Mouse (Mus musculus) embryonic fibroblast, embryonic 13.5 days (primary cell): Measurements from ENCODE around the gene Mpig6b.

Source experiments
- CTCF ChIP-seq: IDR thresholded peaks from 2 replicates; pipeline ENCODE4 v1.5.1; 2011; ENCODE audit warnings: mild to moderate bottlenecking, control low read depth, low read length, moderate library complexity, borderline replicate concordance; ENCODE audit not compliant: insufficient read depth
- POLR2A ChIP-seq: IDR thresholded peaks from 2 replicates; pipeline ENCODE4 v1.6.1; 2011; ENCODE audit warnings: low read depth, mild to moderate bottlenecking, control low read depth, low read length, moderate library complexity

DNA sequence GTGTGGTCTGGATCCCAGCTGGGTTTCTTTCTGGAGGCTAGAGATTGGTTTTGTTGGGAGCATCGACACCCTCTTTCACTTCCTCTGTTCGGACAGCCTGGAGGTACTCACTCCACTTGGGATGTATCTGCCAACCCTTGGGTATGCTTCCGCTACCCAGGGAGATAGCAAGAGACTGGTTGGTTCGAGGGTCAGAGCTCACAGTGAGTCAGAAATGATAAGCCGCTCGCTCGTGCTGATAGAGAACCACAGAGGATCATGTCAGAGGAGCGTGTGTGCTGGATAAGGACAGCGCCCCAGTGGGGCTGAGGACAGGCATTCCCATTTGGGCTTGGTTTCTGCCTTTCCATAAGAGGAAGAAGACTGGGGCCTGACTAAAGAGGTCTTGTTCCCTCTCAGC is 13.8 kb upstream of the Mpig6b start:
- no peak for TF ChIP-seq POLR2A
- TF ChIP-seq CTCF, result no peak
